Mouse (Mus musculus) stomach, postnatal 0 days (tissue): ENCODE data around the gene Nepro. TPM values are rescaled to one million over a fixed set of nuclear protein-coding genes. Genes with fewer than 3 reads are reported as not detected.

Experiments used
- ATAC-seq: fragments of 200-750 bp; cut with Nextera tagmentation; 2 replicates; pipeline ENCODE4 v1.8.0; 2017; ENCODE audit not compliant: low FRiP score, low TSS enrichment
- DNase-seq: peaks from one replicate; pipeline ENCODE4 v3.0.0-alpha.2; 2016; ENCODE audit warnings: low spot score
- H3K27ac ChIP-seq: fragments of 300-500 bp; sonication (generic); replicated peaks from 2 replicates; pipeline ENCODE4 v1.5.1; 2014; ENCODE audit warnings: mild to moderate bottlenecking, control low read depth
- H3K27me3 ChIP-seq: fragments of 300-500 bp; sonication (generic); 2 replicates; pipeline ENCODE4 v1.6.1; 2014; ENCODE audit warnings: low read length; ENCODE audit not compliant: control insufficient read depth, insufficient read depth
- H3K36me3 ChIP-seq: fragments of 300-500 bp; sonication (generic); 2 replicates; pipeline ENCODE4 v1.6.1; 2014; ENCODE audit warnings: low read length, mixed read lengths; ENCODE audit not compliant: control insufficient read depth, insufficient read depth
- H3K4me1 ChIP-seq: fragments of 300-500 bp; sonication (generic); replicated peaks from 2 replicates; pipeline ENCODE4 v1.6.1; 2014; ENCODE audit warnings: antibody characterized with exemption; ENCODE audit not compliant: control insufficient read depth, insufficient read depth
- H3K4me2 ChIP-seq: fragments of 300-500 bp; sonication (generic); replicated peaks from 2 replicates; pipeline ENCODE4 v1.6.1; 2014; ENCODE audit warnings: low read depth, mild to moderate bottlenecking, control low read depth, moderate library complexity
- H3K4me3 ChIP-seq: fragments of 300-500 bp; sonication (generic); 2 replicates; pipeline ENCODE4 v1.5.1; 2014; ENCODE audit warnings: low read depth, low read length, control low read depth
- H3K9ac ChIP-seq: fragments of 300-500 bp; sonication (generic); 2 replicates; pipeline ENCODE4 v1.6.1; 2014; ENCODE audit warnings: mild to moderate bottlenecking, low read length, control low read depth, mixed read lengths
- H3K9me3 ChIP-seq: fragments of 300-500 bp; sonication (generic); 2 replicates; pipeline ENCODE4 v1.6.1; 2016; ENCODE audit warnings: low read length; ENCODE audit not compliant: control insufficient read depth
- CTCF ChIP-seq: IDR thresholded peaks from 2 replicates; pipeline ENCODE4 v1.5.1; 2016; ENCODE audit warnings: antibody characterized with exemption, low read depth, mild to moderate bottlenecking, moderate library complexity
- EP300 ChIP-seq: optimal IDR thresholded peaks from 2 replicates; pipeline ENCODE3; 2016; ENCODE audit warnings: antibody characterized with exemption
- WGBS: fragments of 180-500 bp; shearing (Covaris S2); extraction: QIAGEN DNeasy Blood & Tissue Kit; methylation state at CpG from one replicate; pipeline ENCODE4 v1.1.7; 2014; 5-methylcytosine and 5-hydroxymethylcytosine counted together
- polyA plus RNA-seq: library from polyadenylated mRNA; unstranded; fragments of >200 nt; fragmentation: Nextera tagmentation; extraction: Ambion mirVana; gene quantifications from 2 replicates; pipeline ENCODE4 v1.2.1, GENCODE M21; 2015

Nepro gene
- polyA plus RNA-seq, 1 experiment from 2014 or later: 2.8 TPM

DNA sequence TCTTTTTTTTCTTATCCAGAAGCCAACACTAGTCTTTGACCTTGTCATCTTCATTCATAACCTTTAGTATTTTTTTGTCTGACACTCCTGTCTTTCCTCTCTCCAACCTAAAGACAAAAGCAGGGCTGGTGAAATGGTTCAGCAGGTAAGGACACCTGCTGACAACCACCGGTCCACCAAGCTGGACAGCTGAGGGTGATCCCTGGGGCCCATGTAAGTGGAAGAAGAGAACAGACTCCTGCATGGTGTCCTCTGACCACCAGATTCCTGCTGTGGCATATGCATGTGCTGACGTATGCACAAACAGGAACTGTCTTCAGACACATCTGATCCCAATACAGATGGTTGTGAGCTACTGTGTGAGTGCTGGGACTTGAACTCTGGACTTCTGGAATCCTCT is 33.0 kb upstream of the Nepro start:
- Histone ChIP-seq H3K27ac (no peak overlapping the region), H3K36me3 (no peaks in the 10 kb centered on the region), H3K27me3 (no peaks in the 10 kb centered on the region), H3K4me3 (no peak overlapping the region), H3K4me1 (no peaks in the 10 kb centered on the region), H3K9me3 (no peaks in the 10 kb centered on the region), H3K9ac (no peak overlapping the region), H3K4me2 (no peak overlapping the region)
- DNase-seq: no peak
- 88% methylated on average over 2 of the region's 2 CpGs for WGBS
- TF ChIP-seq CTCF (no peak), EP300 (no peak)
- ATAC-seq: no peak

GRCm38 (mm10) chr16:44691561-44692141 is 32.5 kb upstream of the Nepro start:
- peak; percentile 42 for DNase-seq

GRCm38 (mm10) chr16:44692541-44692940 is 31.6 kb upstream of the Nepro start:
- no peaks in the 10 kb centered on the region; the same call in 1 of the 2 replicates for H3K4me1 ChIP-seq
- H3K9me3 ChIP-seq: no peaks in the 10 kb centered on the region
- H3K27me3 ChIP-seq: no peaks in the 10 kb centered on the region
- no peak overlapping the region for H3K9ac ChIP-seq
- no peak overlapping the region for H3K27ac ChIP-seq
- H3K4me2 ChIP-seq: no peak overlapping the region
- no peak for TF ChIP-seq EP300
- TF ChIP-seq CTCF: no peak
- no peak for DNase-seq
- no peak for ATAC-seq
- 91% methylated on average over 1 of the region's 1 CpGs for WGBS
- no peaks in the 10 kb centered on the region for H3K36me3 ChIP-seq
- H3K4me3 ChIP-seq: no peak overlapping the region

More at GRCm38 (mm10) chr16:44691561-44692141, 32.5 kb upstream of the Nepro start:
- Histone ChIP-seq H3K9me3 (no peaks in the 10 kb centered on the region), H3K4me2 (peak overlapping the region; percentile 23; the same call in 1 of the 2 replicates), H3K4me1 (no peaks in the 10 kb centered on the region), H3K36me3 (no peaks in the 10 kb centered on the region), H3K27ac (no peak overlapping the region), H3K27me3 (no peaks in the 10 kb centered on the region), H3K4me3 (no peak overlapping the region), H3K9ac (no peak overlapping the region)
- WGBS: 35% methylated on average over 17 of the region's 17 CpGs
- TF ChIP-seq EP300: no peak
- no peak for TF ChIP-seq CTCF
- ATAC-seq: no peak

GRCm38 (mm10) chr16:44693695-44694094 is 30.4 kb upstream of the Nepro start:
- TF ChIP-seq CTCF (peak; percentile 38), EP300 (no peak)
- Histone ChIP-seq H3K36me3 (no peaks in the 10 kb centered on the region), H3K9ac (no peak overlapping the region), H3K27me3 (no peaks in the 10 kb centered on the region), H3K9me3 (no peaks in the 10 kb centered on the region), H3K27ac (no peak overlapping the region), H3K4me2 (no peak overlapping the region), H3K4me1 (peaks cover 3% of the 10 kb centered on the region; the same call in 1 of the 2 replicates), H3K4me3 (no peak overlapping the region)
- DNase-seq (no peak), ATAC-seq (no peak)
- WGBS: 72% methylated on average over 6 of the region's 6 CpGs

GRCm38 (mm10) chr16:44695214-44695858 is 28.8 kb upstream of the Nepro start:
- no peak for DNase-seq
- 55% methylated on average over 8 of the region's 8 CpGs for WGBS
- Histone ChIP-seq H3K9me3 (no peaks in the 10 kb centered on the region), H3K36me3 (no peaks in the 10 kb centered on the region), H3K4me3 (no peak overlapping the region), H3K9ac (no peak overlapping the region), H3K4me1 (peaks cover 3% of the 10 kb centered on the region; the same call in 1 of the 2 replicates), H3K4me2 (no peak overlapping the region), H3K27ac (peak overlapping the region; percentile 31), H3K27me3 (no peaks in the 10 kb centered on the region)
- no peak for ATAC-seq
- TF ChIP-seq EP300: no peak
- TF ChIP-seq CTCF: no peak
